Mouse (Mus musculus): ENCODE results near the gene Dapk3.

DNA sequence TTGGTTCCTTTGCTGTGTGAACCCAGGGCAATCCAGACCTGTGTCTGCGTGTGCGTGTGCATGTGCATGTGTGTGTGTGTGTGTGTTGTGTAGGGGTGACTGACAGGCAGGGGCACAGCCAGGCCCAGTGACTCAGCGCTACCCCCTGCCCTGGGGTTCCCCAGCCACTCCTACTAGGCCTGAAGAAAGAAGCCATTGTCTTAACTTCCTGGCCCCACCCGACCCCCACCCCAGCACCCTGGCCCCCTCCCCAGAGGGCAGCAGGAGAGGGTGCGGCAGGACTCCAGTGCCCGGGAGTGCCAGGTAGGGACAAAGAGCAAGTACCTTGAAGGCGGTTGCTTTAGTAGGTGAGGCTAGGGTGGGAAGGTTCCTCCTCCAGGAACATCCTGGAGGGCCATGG, 37.0 kb upstream of the Dapk3 start:
- no peak for TF ChIP-seq POLR2A (IDR thresholded peaks at IDR 0.05; ENCODE audit: control insufficient read depth, extremely low read depth, insufficient read depth, low read length, poor library complexity)
- TF ChIP-seq CTCF (IDR thresholded peaks at IDR 0.05; ENCODE audit: borderline replicate concordance, control insufficient read depth, extremely low read depth, insufficient read depth, low read length, poor library complexity), result no peak

All from thymus, adult 2 months (tissue).